Mouse (Mus musculus) forebrain, embryonic 15.5 days (tissue): Measurements from ENCODE around the gene BC049715. TPM values are rescaled to one million over a fixed set of nuclear protein-coding genes. Genes with fewer than 3 reads are reported as not detected.

ENCODE experiments used
- ATAC-seq: fragments of 200-750 bp; cut with Nextera tagmentation; replicated peaks from 2 replicates; pipeline ENCODE4 v1.8.0; 2017; ENCODE audit warnings: mild to moderate bottlenecking, moderate TSS enrichment, moderate library complexity
- H3K27ac ChIP-seq: fragments of 300-500 bp; sonication (generic); replicated peaks from 2 replicates; pipeline ENCODE4 v1.5.1; 2015; ENCODE audit warnings: mild to moderate bottlenecking, inconsistent platforms
- H3K27me3 ChIP-seq: fragments of 300-500 bp; sonication (generic); 2 replicates; pipeline ENCODE4 v1.6.1; 2015; ENCODE audit warnings: inconsistent platforms
- H3K36me3 ChIP-seq: fragments of 300-500 bp; sonication (generic); 2 replicates; pipeline ENCODE4 v1.6.1; 2015; ENCODE audit warnings: mild to moderate bottlenecking, inconsistent platforms
- H3K4me1 ChIP-seq: fragments of 300-500 bp; sonication (generic); 2 replicates; pipeline ENCODE4 v1.6.1; 2015; ENCODE audit warnings: inconsistent platforms
- H3K4me2 ChIP-seq: fragments of 300-500 bp; sonication (generic); replicated peaks from 2 replicates; pipeline ENCODE4 v1.6.1; 2015; ENCODE audit warnings: mild to moderate bottlenecking, inconsistent platforms
- H3K4me3 ChIP-seq: fragments of 300-500 bp; sonication (generic); 2 replicates; pipeline ENCODE4 v1.5.1; 2015; ENCODE audit warnings: mild to moderate bottlenecking, inconsistent platforms
- H3K9ac ChIP-seq: fragments of 300-500 bp; sonication (generic); replicated peaks from 2 replicates; pipeline ENCODE4 v1.6.1; 2015; ENCODE audit warnings: mild to moderate bottlenecking, inconsistent platforms
- H3K9me3 ChIP-seq: fragments of 300-500 bp; sonication (generic); 2 replicates; pipeline ENCODE4 v1.6.1; 2016; ENCODE audit warnings: inconsistent platforms
- WGBS: fragments of 180-500 bp; shearing (Covaris S2); methylation state at CpG from one replicate; pipeline ENCODE4 v1.1.7; 2015; ENCODE audit warnings: mixed read lengths; 5-methylcytosine and 5-hydroxymethylcytosine counted together
- polyA plus RNA-seq: library from polyadenylated mRNA; unstranded; fragments of >200 nt; fragmentation: Nextera tagmentation; extraction: Ambion mirVana; gene quantifications from 2 replicates; pipeline ENCODE4 v1.2.1, GENCODE M21; 2015

BC049715 gene
- polyA plus RNA-seq, 1 experiment from 2014 or later: 1.1 TPM

GRCm38 (mm10) chr6:136811196-136811595 is 16.2 kb upstream of the BC049715 start:
- no peak for ATAC-seq
- Histone ChIP-seq H3K9ac (no peak overlapping the region), H3K36me3 (peaks cover 41% of the 10 kb centered on the region), H3K9me3 (no peaks in the 10 kb centered on the region), H3K27me3 (no peaks in the 10 kb centered on the region), H3K4me3 (no peak overlapping the region), H3K4me1 (peaks cover 20% of the 10 kb centered on the region), H3K27ac (no peak overlapping the region), H3K4me2 (no peak overlapping the region)
- 90% methylated on average over 10 of the region's 10 CpGs for WGBS

DNA sequence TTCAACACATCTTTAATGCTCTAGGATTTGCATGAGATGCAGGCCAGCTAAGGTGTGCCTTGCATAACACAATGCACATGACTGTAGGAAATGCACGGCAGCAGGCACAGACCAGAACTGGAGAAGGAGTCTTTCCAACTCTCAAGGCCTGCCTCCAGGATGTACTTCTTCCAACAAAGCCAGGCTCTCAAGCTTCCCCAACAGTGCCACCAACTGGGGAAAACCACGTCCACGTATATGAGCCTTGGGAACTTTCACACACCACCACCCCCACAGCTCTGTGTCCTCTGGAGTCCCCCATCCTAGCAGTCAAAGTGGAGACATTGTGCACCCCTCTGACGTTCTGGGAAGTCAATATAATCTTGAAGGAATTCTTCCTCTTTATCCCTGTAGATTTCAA is 14.3 kb upstream of the BC049715 start:
- H3K27me3 ChIP-seq: no peaks in the 10 kb centered on the region
- no peak overlapping the region for H3K4me3 ChIP-seq
- no peak overlapping the region for H3K27ac ChIP-seq
- no peak for ATAC-seq
- no peaks in the 10 kb centered on the region for H3K9me3 ChIP-seq
- H3K9ac ChIP-seq: no peak overlapping the region
- 44% methylated on average over 4 of the region's 4 CpGs for WGBS
- H3K4me2 ChIP-seq: no peak overlapping the region
- peaks cover 59% of the 10 kb centered on the region for H3K36me3 ChIP-seq
- H3K4me1 ChIP-seq: peaks cover 17% of the 10 kb centered on the region

DNA sequence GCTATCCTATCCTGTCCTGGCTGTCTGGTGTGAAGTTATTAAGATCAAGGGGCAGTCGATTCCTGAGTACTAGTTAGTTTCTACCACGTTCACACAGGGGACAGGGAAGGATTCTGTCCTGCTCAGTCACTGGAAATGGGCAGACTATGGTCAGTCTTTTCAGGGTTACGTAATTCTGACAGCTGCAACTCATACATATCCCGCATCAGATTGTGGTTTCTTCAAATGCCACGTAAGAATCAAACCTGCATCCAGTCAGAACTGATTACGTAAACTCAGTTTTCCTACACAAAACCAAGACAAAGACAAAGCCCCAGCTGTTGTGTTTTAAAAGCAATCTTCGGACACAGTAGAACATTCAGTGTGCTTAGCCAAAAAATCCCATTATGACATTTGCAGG is 12.0 kb upstream of the BC049715 start:
- peaks cover 80% of the 10 kb centered on the region for H3K36me3 ChIP-seq
- WGBS: 96% methylated on average over 7 of the region's 7 CpGs
- no peak overlapping the region for H3K4me3 ChIP-seq

DNA sequence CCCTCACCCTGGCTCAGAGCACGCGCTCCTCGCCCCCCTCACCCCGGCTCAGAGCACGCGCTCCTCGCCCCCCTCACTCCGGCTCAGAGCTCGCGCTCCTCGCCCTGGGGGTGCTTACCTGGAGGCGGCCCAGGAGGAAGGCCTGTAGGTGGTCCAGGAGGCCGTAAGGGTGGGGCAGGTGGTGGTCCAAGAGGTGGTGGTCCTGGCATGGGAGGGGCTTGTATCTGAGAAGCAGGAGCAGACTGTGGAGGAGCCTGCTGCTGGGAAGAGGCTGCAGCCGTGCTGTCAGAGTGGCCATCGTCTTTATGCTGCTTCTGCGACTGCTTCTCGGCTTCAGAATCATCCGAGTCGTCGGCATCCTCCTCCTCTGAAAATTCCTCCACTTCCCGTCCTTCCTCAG is 10.6 kb upstream of the BC049715 start:
- Histone ChIP-seq H3K9ac (no peak overlapping the region), H3K27ac (peak overlapping the region; percentile 57), H3K9me3 (no peaks in the 10 kb centered on the region), H3K36me3 (peaks cover 92% of the 10 kb centered on the region), H3K4me1 (0 out of 2 replicates have a peak, but pooled peaks cover 7% of the 10 kb centered on the region), H3K4me2 (no peak overlapping the region), H3K4me3 (no peak overlapping the region), H3K27me3 (no peaks in the 10 kb centered on the region)
- ATAC-seq: no peak
- 87% methylated on average over 21 of the region's 21 CpGs for WGBS

More for the DNA sequence above, 12.0 kb upstream of the BC049715 start:
- H3K9me3 ChIP-seq: no peaks in the 10 kb centered on the region
- no peak overlapping the region for H3K9ac ChIP-seq
- no peak for ATAC-seq
- no peak overlapping the region for H3K27ac ChIP-seq
- H3K27me3 ChIP-seq: no peaks in the 10 kb centered on the region
- H3K4me1 ChIP-seq: 0 out of 2 replicates have a peak, but pooled peaks cover 7% of the 10 kb centered on the region
- no peak overlapping the region for H3K4me2 ChIP-seq

- Histone ChIP-seq H3K4me3 (no peak overlapping the region), H3K27me3 (no peaks in the 10 kb centered on the region), H3K27ac (peak overlapping the region; percentile 70), H3K36me3 (peaks cover 93% of the 10 kb centered on the region), H3K9ac (no peak overlapping the region), H3K4me2 (no peak overlapping the region), H3K9me3 (no peaks in the 10 kb centered on the region), H3K4me1 (0 out of 2 replicates have a peak, but pooled peaks cover 7% of the 10 kb centered on the region)
- ATAC-seq: peak; percentile 65
- 85% methylated on average over 3 of the region's 3 CpGs for WGBS
These were observed 9.9 kb upstream of the BC049715 start for GRCm38 (mm10) chr6:136817549-136817948.

- Histone ChIP-seq H3K27me3 (no peaks in the 10 kb centered on the region), H3K9me3 (no peaks in the 10 kb centered on the region), H3K9ac (no peak overlapping the region), H3K27ac (no peak overlapping the region), H3K4me3 (no peak overlapping the region), H3K4me1 (0 out of 2 replicates have a peak, but pooled peaks cover 7% of the 10 kb centered on the region), H3K4me2 (no peak overlapping the region), H3K36me3 (peaks cover 88% of the 10 kb centered on the region)
- no peak for ATAC-seq
- WGBS: 96% methylated on average over 21 of the region's 21 CpGs
These were observed 7.0 kb upstream of the BC049715 start for GRCm38 (mm10) chr6:136820381-136820780.

DNA sequence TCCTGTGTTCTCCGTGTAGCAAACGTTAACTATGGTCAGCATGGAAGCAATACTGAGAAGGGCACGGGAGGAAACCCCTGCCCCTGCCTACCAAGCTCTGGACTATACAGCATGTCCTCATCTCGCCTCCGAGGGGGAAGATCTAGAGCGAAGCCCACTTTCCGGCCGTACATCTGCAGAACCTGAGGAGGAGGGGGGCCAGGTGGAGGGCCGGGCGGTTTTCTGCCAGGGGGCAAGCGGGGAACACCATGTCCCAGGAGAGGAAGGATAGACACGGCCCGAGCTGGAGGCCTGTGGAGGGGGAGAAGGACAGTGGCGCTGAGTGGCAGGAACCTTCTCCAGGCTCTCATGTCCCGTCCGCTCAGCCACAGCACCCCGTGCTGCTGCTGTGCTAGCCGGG is 6.3 kb upstream of the BC049715 start:
- ATAC-seq: no peak
- peaks cover 82% of the 10 kb centered on the region for H3K36me3 ChIP-seq
- 94% methylated on average over 18 of the region's 18 CpGs for WGBS

GRCm38 (mm10) chr6:136824987-136825386 is 2.4 kb upstream of the BC049715 start:
- Histone ChIP-seq H3K4me2 (no peak overlapping the region), H3K4me1 (peaks cover 17% of the 10 kb centered on the region), H3K36me3 (peaks cover 47% of the 10 kb centered on the region), H3K27me3 (no peaks in the 10 kb centered on the region; the same call in 1 of the 2 replicates), H3K9me3 (no peaks in the 10 kb centered on the region), H3K27ac (no peak overlapping the region), H3K4me3 (no peak overlapping the region), H3K9ac (no peak overlapping the region)
- 95% methylated on average over 8 of the region's 8 CpGs for whole genome bisulfite sequencing
- ATAC-seq: no peak

More for the DNA sequence above, 6.3 kb upstream of the BC049715 start:
- Histone ChIP-seq H3K27ac (no peak overlapping the region), H3K4me2 (no peak overlapping the region), H3K4me1 (0 out of 2 replicates have a peak, but pooled peaks cover 7% of the 10 kb centered on the region), H3K4me3 (no peak overlapping the region), H3K27me3 (no peaks in the 10 kb centered on the region), H3K9me3 (no peaks in the 10 kb centered on the region), H3K9ac (no peak overlapping the region)

GRCm38 (mm10) chr6:136827116-136827515 is 310 bp upstream of the BC049715 start:
- no peak for ATAC-seq
- no peak overlapping the region for H3K27ac ChIP-seq
- 16% methylated on average over 7 of the region's 7 CpGs for WGBS

DNA sequence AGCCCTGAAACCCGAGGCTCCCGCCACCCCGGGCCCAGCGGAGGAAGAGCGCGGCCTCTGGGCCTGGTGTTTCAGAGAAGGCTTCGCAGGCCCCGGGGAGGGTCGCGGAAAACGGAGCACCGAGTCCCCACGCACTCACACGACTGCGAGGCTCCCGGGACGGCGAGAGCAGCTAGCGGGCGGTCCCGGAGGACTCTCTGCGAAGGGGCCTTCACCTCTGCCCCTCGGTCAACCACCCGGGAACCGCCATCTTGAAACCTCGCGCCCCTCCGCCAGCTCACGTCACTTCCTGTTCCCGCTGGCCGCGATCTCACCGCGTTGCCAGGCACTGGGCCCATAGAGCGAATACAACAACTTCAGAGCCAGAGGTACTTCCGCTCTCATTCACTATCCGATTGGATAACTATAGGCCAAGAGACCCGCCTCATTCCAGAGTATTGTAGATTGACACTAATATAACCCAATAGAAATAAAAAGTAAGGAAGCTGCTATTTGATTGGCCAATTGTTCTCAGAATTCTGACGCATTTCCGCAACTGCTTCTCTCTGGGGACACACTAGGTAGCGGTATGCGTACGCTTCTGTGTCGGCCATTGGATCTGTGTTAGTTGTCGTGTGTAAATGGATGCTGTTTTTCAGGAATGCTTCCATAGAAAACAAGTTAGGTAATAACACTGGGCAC is 595 bp downstream of the BC049715 start, which contains the start of gene Wbp11:
TSS of gene Wbp11 (minus strand) at position 353 of the 681 bp plus-strand sequence.
- Histone ChIP-seq H3K9ac (peak within 1 kb of the TSS; percentile 87), H3K4me1 (peaks cover 17% of the 10 kb centered on the region), H3K4me2 (peak within 1 kb of the TSS; percentile 75), H3K4me3 (peak within 1 kb of the TSS; percentile 87), H3K27me3 (peaks cover 6% of the 10 kb centered on the region; the same call in 1 of the 2 replicates), H3K36me3 (peaks cover 17% of the 10 kb centered on the region), H3K27ac (peak within 1 kb of the TSS; percentile 89), H3K9me3 (no peaks in the 10 kb centered on the region)
- peak; percentile 100 for ATAC-seq
- WGBS: 1% methylated on average over 45 of the region's 45 CpGs

More at GRCm38 (mm10) chr6:136827116-136827515, 310 bp upstream of the BC049715 start:
- no peaks in the 10 kb centered on the region for H3K9me3 ChIP-seq
- H3K4me1 ChIP-seq: peaks cover 17% of the 10 kb centered on the region
- peak overlapping the region; percentile 87 for H3K4me3 ChIP-seq
- H3K9ac ChIP-seq: peak overlapping the region; percentile 87
- H3K36me3 ChIP-seq: peaks cover 26% of the 10 kb centered on the region
- H3K27me3 ChIP-seq: peaks cover 6% of the 10 kb centered on the region; the same call in 1 of the 2 replicates
- peak overlapping the region; percentile 75 for H3K4me2 ChIP-seq

DNA sequence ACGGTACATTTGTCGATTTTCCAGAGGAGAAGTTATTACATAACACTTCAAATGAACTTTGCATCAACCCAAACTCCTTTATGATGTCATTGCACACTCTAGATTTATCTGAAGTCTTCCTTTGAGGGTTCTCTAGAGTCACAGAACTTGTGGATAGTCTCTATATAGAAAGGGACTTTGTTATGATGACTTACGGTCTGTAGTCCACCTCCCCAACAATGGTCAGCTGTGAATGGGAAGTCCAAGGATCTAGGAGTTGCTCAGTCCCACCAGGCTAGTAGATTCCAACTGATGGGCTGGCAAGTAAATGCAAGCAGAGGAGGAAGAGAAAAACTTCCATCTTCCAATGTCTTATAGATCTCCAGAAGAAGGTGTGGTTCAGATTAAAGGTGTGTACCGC is 1.3 kb downstream of the BC049715 start:
- H3K9ac ChIP-seq: peak overlapping the region; percentile 53
- H3K4me3 ChIP-seq: peak overlapping the region; percentile 87
- H3K9me3 ChIP-seq: no peaks in the 10 kb centered on the region
- 33% methylated on average over 4 of the region's 4 CpGs for WGBS
- no peak; the same call in 1 of the 2 replicates for ATAC-seq
- peaks cover 17% of the 10 kb centered on the region for H3K4me1 ChIP-seq
- H3K27me3 ChIP-seq: peaks cover 6% of the 10 kb centered on the region; the same call in 1 of the 2 replicates
- peaks cover 15% of the 10 kb centered on the region for H3K36me3 ChIP-seq
- peak overlapping the region; percentile 61 for H3K4me2 ChIP-seq
- peak overlapping the region; percentile 89 for H3K27ac ChIP-seq

DNA sequence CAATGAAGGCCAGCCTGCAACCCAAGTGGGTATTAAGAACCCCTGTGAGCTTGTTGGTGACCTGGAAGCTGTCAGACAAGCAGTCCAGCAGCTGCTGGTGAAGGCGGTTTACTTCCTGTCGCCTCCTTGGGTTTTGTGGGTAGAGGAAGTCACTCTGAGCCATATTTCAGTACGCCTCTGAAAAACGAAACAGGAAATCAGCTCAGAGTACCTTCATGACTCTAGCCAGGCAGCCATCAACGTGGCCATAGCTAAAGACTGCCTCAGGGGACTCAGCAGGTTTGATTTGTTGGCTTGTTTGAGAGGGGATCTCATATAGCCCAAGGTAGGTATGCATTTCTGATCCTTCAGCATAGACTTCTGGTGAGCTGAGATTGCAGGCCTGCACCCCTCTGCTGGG is 4.3 kb downstream of the BC049715 start:
- H3K4me1 ChIP-seq: peaks cover 11% of the 10 kb centered on the region
- H3K9me3 ChIP-seq: no peaks in the 10 kb centered on the region
- ATAC-seq: no peak
- H3K36me3 ChIP-seq: no peaks in the 10 kb centered on the region
- H3K9ac ChIP-seq: no peak overlapping the region
- 82% methylated on average over 5 of the region's 5 CpGs for WGBS
- no peak overlapping the region for H3K4me2 ChIP-seq
- H3K4me3 ChIP-seq: no peak overlapping the region
- peaks cover 6% of the 10 kb centered on the region; the same call in 1 of the 2 replicates for H3K27me3 ChIP-seq
- no peak overlapping the region for H3K27ac ChIP-seq
